Mouse (Mus musculus): Measurements from ENCODE around the gene Tent4b. TPM values are rescaled to one million over a fixed set of nuclear protein-coding genes. Genes with fewer than 3 reads are reported as not detected.
A peak's percentile ranks its signal among the peaks of the same experiment; 100 is the strongest.

The Tent4b gene
- polyA plus RNA-seq, 1 experiment from 2014 or later, result 12.0 TPM

DNA sequence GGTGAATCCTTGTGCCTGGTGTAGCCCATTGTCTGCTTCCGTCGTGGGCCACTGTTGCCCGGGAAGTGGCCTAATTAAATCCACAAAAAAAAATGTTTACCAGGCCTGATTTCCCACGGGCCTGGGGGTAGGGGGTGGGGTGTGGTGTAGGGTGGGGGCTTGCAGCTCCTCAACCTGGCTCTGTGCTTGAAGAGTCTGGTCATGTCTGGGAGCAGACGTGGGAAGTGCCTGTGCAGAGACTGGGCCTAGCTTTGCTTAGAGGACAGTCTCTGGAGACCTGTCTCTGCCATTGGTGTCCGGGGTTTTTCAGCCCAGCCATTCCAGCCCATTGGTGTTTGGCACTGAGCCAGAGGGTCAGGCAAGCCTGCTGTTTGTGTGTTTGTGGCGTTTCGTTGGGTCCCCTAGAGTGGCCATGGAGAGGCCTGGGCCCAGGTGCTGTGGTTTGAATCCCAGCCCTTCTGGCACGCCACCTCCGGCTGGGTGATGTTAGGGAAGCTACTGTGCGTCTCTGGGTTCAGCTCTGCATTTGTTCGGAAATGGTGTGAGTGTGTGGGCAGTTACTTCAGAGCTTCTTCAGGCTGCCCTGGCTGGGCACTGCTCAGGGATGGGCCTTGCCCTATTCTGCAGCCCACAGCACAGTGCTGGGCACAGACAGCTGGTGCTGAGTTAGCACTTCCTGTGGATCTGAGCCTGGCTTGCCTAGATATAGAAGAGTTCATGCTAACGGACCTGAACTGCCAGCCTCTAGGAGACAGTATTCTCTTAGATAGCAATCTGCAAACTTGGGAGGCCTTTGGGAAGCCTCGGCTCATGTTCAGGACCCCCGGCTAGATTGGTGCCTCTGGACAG lies 102.8 kb downstream of the Tent4b start:
- no peak overlapping the region for H3K4me2 ChIP-seq (ENCODE audit: low read depth, low read length)
- no peak for DNase-seq (ENCODE audit: low spot score)
- H3K4me1 ChIP-seq (ENCODE audit: control insufficient read depth, insufficient read depth, low read length), result no peaks in the 10 kb centered on the region
- no peaks in the 10 kb centered on the region for H3K27me3 ChIP-seq (ENCODE audit: control insufficient read depth, insufficient read depth, low read length)
- no peak overlapping the region for H3K27ac ChIP-seq (replicated peaks; ENCODE audit: low read depth, low read length)
- H3K9ac ChIP-seq (replicated peaks; ENCODE audit: low read length), result no peak overlapping the region
- H3K9me3 ChIP-seq (replicated peaks; ENCODE audit: control insufficient read depth, low read length), result no peaks in the 10 kb centered on the region
- no peaks in the 10 kb centered on the region for H3K36me3 ChIP-seq (replicated peaks; ENCODE audit: control insufficient read depth, insufficient read depth, low read depth, low read length)
- peak; percentile 39; the same call in 1 of the 2 replicates for ATAC-seq (replicated peaks; ENCODE audit: insufficient number of reproducible peaks, low FRiP score, low TSS enrichment, low read depth)
- no peak overlapping the region for H3K4me3 ChIP-seq (ENCODE audit: low read depth, low read length)
- 71% methylated on average over 15 of the region's 15 CpGs for WGBS

DNA sequence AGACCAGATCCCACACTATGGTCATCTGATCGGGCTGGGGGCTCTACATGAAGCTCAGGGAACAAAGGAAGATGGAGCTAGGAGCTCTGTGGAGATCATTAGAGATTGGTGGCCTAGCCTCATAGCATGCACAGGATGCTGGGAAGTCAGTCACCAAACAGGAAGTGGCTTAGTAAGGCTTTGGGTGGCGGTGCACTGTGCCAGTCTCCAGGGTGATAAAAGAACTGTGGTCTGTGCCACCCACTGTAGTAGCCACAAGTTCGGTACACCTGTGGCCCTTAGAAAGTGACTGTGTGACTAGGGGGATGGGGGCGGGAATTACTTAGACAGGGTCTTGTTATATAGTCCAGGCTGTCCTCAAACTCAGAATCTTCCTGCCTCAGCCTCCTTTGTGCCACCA lies 106.8 kb downstream of the Tent4b start:
- ATAC-seq (replicated peaks; ENCODE audit: insufficient number of reproducible peaks, low FRiP score, low TSS enrichment, low read depth) (no peak), DNase-seq (ENCODE audit: low spot score) (no peak)
- Histone ChIP-seq H3K4me1 (ENCODE audit: control insufficient read depth, insufficient read depth, low read length) (no peaks in the 10 kb centered on the region), H3K36me3 (replicated peaks; ENCODE audit: control insufficient read depth, insufficient read depth, low read depth, low read length) (no peaks in the 10 kb centered on the region), H3K27ac (replicated peaks; ENCODE audit: low read depth, low read length) (no peak overlapping the region), H3K4me2 (ENCODE audit: low read depth, low read length) (no peak overlapping the region), H3K4me3 (ENCODE audit: low read depth, low read length) (no peak overlapping the region), H3K9me3 (replicated peaks; ENCODE audit: control insufficient read depth, low read length) (no peaks in the 10 kb centered on the region), H3K27me3 (ENCODE audit: control insufficient read depth, insufficient read depth, low read length) (no peaks in the 10 kb centered on the region), H3K9ac (replicated peaks; ENCODE audit: low read length) (no peak overlapping the region)
- 84% methylated on average over 4 of the region's 4 CpGs for WGBS

DNA sequence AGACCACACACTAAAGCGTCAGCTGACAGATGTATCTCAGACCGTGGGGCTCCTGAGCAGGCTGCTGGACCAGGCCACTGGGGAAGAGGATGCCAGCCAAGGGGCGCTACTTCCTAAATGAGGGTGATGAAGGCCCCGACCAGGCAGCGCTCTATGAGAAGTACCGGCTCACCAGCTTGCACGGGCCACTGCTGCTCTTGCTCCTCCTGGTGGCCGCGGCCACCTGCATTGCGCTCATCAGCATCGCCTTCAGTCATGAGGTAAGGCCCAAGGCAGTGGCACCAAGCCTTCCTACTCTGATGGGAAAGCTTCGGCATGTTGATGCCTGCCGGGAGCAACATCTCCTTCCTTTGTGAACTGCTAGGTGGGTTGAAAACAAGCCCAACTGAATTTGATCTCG lies 107.5 kb downstream of the Tent4b start:
- Histone ChIP-seq H3K9me3 (replicated peaks; ENCODE audit: control insufficient read depth, low read length) (no peaks in the 10 kb centered on the region), H3K4me3 (ENCODE audit: low read depth, low read length) (no peak overlapping the region), H3K4me2 (ENCODE audit: low read depth, low read length) (no peak overlapping the region), H3K4me1 (ENCODE audit: control insufficient read depth, insufficient read depth, low read length) (no peaks in the 10 kb centered on the region), H3K27me3 (ENCODE audit: control insufficient read depth, insufficient read depth, low read length) (no peaks in the 10 kb centered on the region), H3K9ac (replicated peaks; ENCODE audit: low read length) (no peak overlapping the region), H3K27ac (replicated peaks; ENCODE audit: low read depth, low read length) (no peak overlapping the region), H3K36me3 (replicated peaks; ENCODE audit: control insufficient read depth, insufficient read depth, low read depth, low read length) (no peaks in the 10 kb centered on the region)
- DNase-seq (ENCODE audit: low spot score) (peak; percentile 20), ATAC-seq (replicated peaks; ENCODE audit: insufficient number of reproducible peaks, low FRiP score, low TSS enrichment, low read depth) (no peak)
- WGBS, result 66% methylated on average over 14 of the region's 14 CpGs

DNA sequence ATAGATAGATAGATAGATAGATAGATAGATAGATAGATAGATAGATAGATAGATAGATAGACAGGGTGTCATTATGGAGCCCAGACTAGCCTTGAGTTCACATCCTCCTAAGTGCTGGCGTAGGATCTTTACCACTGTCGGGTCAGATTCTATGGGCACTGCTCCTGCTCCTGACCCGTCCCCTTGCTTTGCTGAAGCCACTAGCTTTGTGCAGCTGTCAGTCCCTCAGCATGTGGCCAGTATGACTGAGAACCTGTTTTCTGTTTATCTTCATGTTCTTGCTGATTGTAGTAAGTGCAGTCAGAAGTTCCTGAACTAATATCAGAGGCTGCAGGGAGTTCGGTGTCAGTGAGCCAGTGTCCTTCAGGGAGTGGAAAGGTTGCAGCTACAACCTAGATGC lies 108.7 kb downstream of the Tent4b start:
- no peak overlapping the region for H3K4me3 ChIP-seq (ENCODE audit: low read depth, low read length)
- H3K27ac ChIP-seq (replicated peaks; ENCODE audit: low read depth, low read length), result no peak overlapping the region
- no peaks in the 10 kb centered on the region for H3K9me3 ChIP-seq (replicated peaks; ENCODE audit: control insufficient read depth, low read length)
- DNase-seq (ENCODE audit: low spot score), result no peak
- no peak for ATAC-seq (replicated peaks; ENCODE audit: insufficient number of reproducible peaks, low FRiP score, low TSS enrichment, low read depth)
- H3K27me3 ChIP-seq (ENCODE audit: control insufficient read depth, insufficient read depth, low read length), result no peaks in the 10 kb centered on the region
- no peak overlapping the region for H3K4me2 ChIP-seq (ENCODE audit: low read depth, low read length)
- WGBS, result 86% methylated on average over 4 of the region's 4 CpGs
- H3K4me1 ChIP-seq (ENCODE audit: control insufficient read depth, insufficient read depth, low read length), result no peaks in the 10 kb centered on the region
- H3K9ac ChIP-seq (replicated peaks; ENCODE audit: low read length), result no peak overlapping the region
- no peaks in the 10 kb centered on the region for H3K36me3 ChIP-seq (replicated peaks; ENCODE audit: control insufficient read depth, insufficient read depth, low read depth, low read length)

Other genes starting within 250 kb of the Tent4b start
- 25.4 and 30.4 TPM in 2 replicates for gene Zfp423, start 239.6 kb upstream of the Tent4b start, polyA plus RNA-seq (2014; fragmentation: Nextera tagmentation; extraction: Ambion mirVana)
- 41.5 and 43.8 TPM in 2 replicates for gene Cnep1r1, start 80.4 kb upstream of the Tent4b start, polyA plus RNA-seq (2014; fragmentation: Nextera tagmentation; extraction: Ambion mirVana)
- gene Heatr3, start 61.4 kb upstream of the Tent4b start, polyA plus RNA-seq (2014; fragmentation: Nextera tagmentation; extraction: Ambion mirVana), result 55.7 and 56.6 TPM in 2 replicates
- gene Adcy7, start 73.2 kb downstream of the Tent4b start, polyA plus RNA-seq (2014; fragmentation: Nextera tagmentation; extraction: Ambion mirVana), result 2.1 and 2.4 TPM in 2 replicates
- gene Brd7, start 163.0 kb downstream of the Tent4b start, polyA plus RNA-seq (2014; fragmentation: Nextera tagmentation; extraction: Ambion mirVana), result 81.2 and 90.7 TPM in 2 replicates